Mouse (Mus musculus) stomach, postnatal 0 days (tissue): ENCODE results near the gene Upk1b.

Experiments
- CTCF ChIP-seq: IDR thresholded peaks from 2 replicates; pipeline ENCODE4 v1.5.1; 2016; ENCODE audit warnings: antibody characterized with exemption, low read depth, mild to moderate bottlenecking, moderate library complexity
- EP300 ChIP-seq: optimal IDR thresholded peaks from 2 replicates; pipeline ENCODE3; 2016; ENCODE audit warnings: antibody characterized with exemption

GRCm38 (mm10) chr16:38800091-38800490 is at the start of gene Upk1b:
- TF ChIP-seq CTCF = no peak
- no peak for TF ChIP-seq EP300
